Mouse (Mus musculus) cerebellum, postnatal 14 days (tissue): Measurements from ENCODE around the gene Cherp.
A peak's percentile ranks its signal among the peaks of the same experiment; 100 is the strongest.

Experiments
- DNase-seq, 2 experiments: peaks; one replicate each; pipeline ENCODE4 v3.0.0; 2021; ENCODE audit warnings: mixed read lengths in 2 of 2

The Cherp gene

GRCm38 (mm10) chr8:72470684-72471083, 4.3 kb downstream of the Cherp start:
- peak in 1 of 2 experiments; percentile 46 for DNase-seq

DNA sequence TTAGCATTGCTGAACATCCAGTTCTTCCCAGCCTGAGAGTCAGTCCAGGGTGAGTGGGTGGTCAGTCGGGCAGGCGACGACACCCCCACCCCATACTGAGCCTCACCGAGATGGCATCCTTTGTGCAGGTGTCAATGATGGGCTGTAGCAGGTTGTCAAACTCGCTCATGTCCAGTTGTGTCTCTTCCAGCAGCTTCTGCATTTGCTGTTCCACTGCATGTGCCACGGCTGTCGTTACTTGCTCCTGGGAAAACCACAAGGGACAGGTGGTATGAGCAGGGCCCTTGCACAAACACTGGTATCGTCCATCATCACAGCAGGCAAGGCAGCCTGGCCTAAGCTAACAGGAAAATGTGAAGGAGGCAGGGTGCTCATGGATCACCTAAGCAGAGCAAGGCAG, 5.0 kb downstream of the Cherp start:
- DNase-seq, result no peak

DNA sequence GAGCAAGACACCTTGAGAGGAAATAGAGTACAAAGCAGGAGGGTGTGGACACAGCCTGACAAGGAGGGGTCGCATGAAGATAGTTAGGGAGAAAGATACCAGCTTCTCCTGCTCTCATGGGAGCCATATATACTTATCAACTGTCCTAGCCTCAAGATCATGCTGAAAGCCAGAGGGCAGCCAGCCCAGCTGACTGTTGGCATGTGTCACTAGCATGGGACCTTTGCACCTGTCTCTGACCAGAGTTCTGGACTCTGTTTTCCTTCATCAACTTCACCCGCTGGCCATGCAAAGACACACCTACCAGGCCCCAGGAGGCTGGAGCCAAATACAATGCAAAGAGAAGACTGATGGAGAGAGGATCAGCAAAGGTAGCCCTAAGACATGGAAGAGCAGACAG, 5.8 kb downstream of the Cherp start:
- DNase-seq, result no peak

DNA sequence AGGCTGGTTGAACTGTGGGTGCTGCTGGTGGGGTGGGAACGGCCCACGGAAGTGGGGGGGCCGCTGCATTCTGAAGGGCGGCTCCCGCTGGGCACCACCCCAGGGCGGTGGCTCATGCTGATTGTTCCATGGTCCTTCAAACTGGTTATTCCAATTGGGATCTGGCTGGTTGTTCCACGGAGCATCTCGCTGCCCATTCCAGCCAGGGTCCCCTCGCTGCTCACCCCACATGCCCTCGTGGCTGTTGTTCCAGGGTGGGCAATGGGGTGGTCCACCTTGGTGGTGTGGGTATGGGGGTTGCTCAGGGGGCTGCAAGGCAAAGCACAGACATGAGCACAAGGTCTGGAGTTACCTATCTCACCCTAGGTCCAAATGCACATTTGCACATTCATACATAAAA, 10.8 kb downstream of the Cherp start:
- no peak for DNase-seq

DNA sequence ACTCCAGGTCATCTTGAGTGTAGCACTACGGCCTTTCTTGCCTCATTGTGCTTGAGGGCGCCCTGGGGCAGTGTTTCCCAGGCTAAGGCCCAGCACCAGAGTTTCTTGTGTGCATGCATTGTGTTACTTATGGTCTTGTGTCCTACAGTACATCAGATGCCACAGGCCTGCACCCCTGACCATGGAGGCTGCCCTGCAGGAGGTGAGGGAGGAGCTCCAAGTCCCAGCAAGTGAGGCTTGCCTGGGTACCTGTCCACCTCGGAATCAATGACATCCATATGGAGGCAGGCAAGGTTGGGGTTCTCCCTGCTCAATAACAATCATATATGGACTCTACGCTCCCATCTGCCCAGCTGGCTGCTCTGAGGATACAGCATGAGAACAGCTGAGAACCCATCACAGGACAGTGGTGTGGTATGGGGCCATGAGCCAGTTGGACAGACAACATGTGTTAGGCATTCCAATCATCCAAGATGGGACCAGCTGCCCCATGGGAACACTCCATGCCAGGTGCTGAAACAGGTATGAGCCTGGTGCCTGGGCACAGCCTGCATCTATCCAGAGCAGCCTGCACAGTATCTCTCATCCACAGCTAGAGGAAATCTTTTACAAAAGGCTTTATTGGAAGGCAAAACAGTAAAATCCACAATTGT, 15.0 kb downstream of the Cherp start:
- no peak for DNase-seq

DNA sequence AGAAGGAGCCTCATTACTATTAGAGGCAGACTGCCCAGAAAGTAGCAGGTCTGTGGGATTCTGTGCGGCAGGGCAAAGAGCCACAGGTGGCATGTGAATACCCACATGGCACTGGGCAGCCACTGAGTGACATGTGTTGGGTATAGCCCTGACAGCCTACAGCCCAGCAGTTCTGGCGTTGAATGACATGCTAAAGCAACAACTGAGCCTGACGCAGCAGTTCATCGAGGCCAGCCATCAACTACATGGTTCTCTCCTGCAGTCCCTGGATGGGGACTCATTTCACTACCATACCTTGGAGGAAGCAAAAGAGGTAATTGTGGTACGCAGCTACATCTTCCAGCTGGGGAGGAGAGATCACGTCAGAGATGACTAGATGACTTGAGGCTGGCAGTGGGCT, 16.6 kb downstream of the Cherp start:
- no peak for DNase-seq

- DNase-seq, result no peak
These were observed 17.2 kb downstream of the Cherp start for GRCm38 (mm10) chr8:72457806-72458205.

GRCm38 (mm10) chr8:72455317-72455716, 19.7 kb downstream of the Cherp start:
- no peak for DNase-seq

- no peak for DNase-seq
These were observed 21.1 kb downstream of the Cherp start for GRCm38 (mm10) chr8:72453904-72454303.

GRCm38 (mm10) chr8:72451516-72451915, 23.5 kb downstream of the Cherp start:
- no peak for DNase-seq

DNA sequence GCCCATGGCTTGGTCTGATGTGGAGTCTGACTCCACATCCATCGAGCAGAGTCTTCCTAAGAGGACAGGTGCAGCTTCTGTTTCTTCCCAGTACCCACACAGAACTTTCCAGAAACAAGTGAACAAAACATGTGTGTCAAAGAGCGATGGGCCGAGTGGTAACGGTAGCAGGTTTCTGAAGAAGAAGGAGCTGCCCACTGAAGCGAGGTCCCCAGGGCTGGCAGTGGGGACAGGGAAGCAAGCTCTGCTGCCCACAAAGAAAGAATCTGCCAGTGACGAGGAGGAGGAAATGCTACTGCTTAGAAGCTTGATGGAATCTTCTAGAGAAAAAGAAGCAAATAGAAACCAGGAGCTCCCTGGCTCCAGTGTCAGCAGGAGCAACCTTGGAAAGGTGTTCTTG, 30.0 kb downstream of the Cherp start:
- no peak for DNase-seq

DNA sequence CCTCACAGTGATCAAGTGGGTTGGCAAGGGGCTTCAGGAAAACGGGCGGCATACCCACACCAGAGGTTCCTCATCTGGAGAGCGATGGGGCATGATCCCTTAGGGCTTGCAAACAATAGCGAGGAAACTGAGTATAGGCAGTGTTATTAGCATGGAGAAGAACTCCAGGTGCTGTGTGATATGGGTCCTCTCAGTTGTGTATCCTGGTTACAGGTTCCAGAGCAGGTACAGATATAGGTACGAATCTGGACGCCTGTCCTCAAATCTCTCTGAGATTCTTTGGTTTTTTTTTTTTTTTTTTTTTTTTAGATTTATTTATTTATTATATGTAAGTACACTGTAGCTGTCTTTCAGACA, 31.1 kb downstream of the Cherp start:
- no peak for DNase-seq

DNA sequence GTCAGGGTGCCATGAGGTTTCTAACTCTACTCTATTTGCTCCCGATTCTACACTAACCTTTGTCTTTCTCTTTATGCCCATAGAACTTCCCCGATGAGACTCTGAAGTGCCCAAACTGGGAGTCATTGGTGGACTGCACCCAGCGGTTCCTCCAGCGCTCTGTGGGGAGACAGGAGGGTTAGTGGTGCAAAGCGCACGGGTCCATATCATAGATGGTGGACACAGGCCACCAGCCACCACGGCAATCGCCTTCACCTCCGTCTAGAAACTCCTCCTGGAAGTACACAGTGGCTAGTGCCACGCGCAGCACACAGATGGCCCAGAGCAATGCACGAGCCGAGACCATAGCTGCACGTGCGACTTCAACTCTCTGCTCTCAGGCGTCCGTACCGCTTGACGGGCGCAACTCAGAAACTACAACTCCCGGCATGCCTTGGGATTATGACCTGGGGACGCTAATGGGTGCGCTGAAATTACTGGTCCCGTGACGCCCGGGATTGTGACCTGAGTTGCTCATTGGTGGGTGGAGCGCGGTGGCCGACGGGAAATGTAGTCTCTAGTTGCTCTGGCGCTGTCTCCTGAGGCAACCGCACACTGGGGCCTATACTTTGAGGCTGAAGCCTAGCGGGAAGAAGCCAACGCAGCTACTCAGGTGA, 31.6 kb downstream of the Cherp start, which contains the start of the genes Calr3 and 1700030K09Rik:
Gene Calr3, minus strand, starts transcription at position 533 of the 656 bp plus-strand sequence.
Gene 1700030K09Rik, plus strand, starts transcription at position 543 of the 656 bp plus-strand sequence.
- peak; percentile 98 to 99 for DNase-seq

- no peak for DNase-seq
These were observed 36.6 kb downstream of the Cherp start for GRCm38 (mm10) chr8:72438248-72439015.

DNA sequence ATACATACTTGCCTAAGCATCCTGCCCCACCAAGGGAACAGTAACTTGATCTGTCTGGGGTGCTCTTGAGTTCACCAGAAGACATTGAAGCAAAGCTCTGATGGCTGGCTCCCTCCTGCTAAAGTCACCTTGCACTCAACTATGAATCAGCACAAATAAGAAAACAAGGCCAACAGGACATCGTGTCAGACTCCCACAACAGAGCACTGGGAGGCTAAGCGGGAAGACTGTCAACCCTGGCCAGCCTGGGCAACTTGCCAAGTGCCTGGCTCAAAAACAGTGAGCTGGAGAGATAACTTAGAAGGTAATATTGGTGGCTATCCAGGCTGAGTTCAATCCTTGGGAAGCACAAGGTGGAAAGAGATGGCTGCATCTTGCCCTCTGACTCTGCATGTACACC, 40.1 kb downstream of the Cherp start:
- peak; percentile 47 to 58 for DNase-seq

- DNase-seq, result no peak
These were observed 45.4 kb downstream of the Cherp start for GRCm38 (mm10) chr8:72429676-72430075.

DNA sequence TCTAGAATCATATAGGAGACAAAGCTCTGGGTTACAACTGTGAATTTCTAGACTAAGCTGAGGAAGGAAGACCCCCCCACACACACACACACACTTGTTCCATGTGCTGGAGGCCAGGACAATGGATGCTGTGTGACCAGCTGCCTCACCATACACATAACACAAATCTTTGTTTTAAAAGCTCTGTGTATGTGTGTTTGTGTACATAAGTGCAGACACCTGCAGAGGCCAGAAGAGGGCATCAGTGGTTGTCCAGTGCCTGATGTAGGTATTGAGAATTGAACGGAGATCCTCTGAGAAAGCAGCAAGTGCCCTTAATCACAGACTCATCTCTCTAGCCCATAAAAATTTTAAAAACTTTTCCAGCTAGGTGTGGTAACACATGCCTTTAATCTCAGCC, 52.1 kb downstream of the Cherp start:
- peak in 1 of 2 experiments; percentile 26 for DNase-seq

- DNase-seq, result peak; percentile 99
These were observed 53.4 kb downstream of the Cherp start, which contains the start of gene Eps15l1 for GRCm38 (mm10) chr8:72421362-72422335. Gene Eps15l1, minus strand, starts transcription at chr8:72421460.

DNA sequence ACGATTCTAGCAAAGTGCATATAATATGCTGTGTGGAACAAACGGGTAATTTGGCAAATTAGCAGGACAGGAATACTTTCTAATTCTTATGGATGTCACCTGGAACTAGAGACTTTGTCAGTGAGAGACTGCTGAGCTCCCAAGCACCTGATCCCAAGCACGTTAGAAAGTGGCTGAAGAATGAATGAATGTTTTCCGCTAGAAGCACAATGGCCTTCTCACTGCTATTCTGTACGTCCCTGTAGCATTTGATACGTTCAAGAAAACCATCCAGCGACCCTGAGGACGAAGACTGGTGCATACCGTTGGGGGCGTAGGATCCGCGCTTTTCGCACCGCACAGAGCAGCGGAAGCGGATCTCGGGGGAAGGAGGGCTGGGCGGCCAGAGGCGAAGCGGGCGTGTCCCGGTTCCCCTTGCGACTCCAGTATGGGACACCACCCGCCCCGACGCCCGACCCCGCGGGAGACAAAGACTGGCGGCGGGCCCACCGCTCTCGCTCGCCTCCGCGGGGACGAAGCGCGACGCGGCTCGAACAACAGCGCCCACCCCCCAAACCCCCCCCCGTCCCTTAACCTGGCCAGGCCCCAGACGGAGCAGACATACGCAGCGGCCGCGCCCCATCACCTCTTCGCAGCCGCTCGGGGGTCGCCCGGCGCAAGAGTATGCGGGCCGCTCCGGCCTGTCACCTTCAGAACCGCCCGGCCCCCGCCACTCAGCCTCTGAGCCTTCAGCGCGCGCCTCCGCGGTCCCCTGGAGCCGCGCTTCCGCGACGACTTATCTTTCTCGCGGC, 54.3 kb downstream of the Cherp start:
- peak; percentile 63 to 68 for DNase-seq

GRCm38 (mm10) chr8:72418073-72418472, 57.0 kb downstream of the Cherp start:
- DNase-seq, result no peak

GRCm38 (mm10) chr8:72415252-72415651, 59.8 kb downstream of the Cherp start:
- peak in 1 of 2 experiments; percentile 34 for DNase-seq

DNA sequence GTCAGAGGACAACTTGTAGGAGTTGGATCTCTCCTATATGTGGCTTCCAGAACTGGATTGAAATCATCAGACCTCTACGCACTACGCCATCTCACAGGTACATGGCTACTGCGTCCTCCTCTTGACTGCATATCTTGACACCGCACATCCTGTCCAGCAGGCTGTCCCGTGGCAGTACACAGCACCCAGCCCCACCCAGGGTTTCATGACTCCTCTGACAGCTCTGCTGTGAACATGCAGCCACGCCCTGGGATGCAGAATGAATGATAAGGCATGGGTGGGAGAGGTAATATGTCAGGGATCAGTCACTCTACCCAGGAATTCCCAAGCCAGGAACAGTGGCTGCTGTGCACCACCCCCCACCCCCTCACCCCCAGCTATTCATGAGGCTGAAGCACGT, 61.2 kb downstream of the Cherp start:
- no peak for DNase-seq
